Mouse (Mus musculus): ENCODE measurements around the gene Ptpn5.
A peak's percentile ranks its signal among the peaks of the same experiment; 100 is the strongest.

Gene Ptpn5

DNA sequence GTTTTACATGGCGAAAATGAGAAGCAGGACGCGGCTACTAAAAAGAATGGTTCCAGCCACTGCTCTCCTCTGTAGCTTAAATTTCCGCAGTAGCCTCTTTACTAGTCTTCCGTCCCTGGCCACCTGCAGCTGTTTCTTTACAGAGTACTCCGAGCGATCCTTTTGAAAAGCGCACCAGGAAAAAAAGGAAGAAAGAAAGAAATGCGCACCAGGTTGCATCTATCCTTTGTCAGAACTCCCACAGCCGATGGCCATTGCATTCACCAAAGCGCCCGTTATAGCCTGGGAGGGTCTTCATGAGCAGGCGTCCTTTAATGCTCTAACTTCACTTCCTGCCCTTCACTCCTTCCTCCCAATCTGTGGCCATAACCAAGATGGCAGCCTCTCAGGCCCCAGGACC is at the start of gene Ptpn5:
Ptpn5 (minus strand) TSS at position 354 of the 400 bp plus-strand sequence.
- no peak for DNase-seq (ENCODE audit: low read depth, low spot score)

DNA sequence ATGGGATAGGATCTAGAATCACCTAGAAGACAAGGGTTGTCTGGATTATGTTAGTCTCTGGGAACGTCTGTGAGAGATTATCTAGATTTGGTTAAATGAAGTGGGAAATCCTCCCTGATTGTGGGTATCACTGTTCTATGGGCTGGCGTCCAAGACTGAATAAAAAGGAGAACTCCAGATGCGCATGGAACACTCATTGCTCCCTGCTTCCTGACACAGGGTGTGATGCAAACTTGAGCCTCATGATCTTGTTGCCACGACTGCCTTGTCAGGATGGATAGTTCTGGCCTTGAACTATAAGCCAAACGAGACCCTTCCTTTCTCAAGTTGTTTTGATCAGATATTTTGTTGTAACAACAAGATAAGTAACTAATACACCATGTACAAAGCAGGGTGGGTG is 37.3 kb upstream of the Ptpn5 start:
- no peak for DNase-seq (ENCODE audit: low read depth, low spot score)

DNA sequence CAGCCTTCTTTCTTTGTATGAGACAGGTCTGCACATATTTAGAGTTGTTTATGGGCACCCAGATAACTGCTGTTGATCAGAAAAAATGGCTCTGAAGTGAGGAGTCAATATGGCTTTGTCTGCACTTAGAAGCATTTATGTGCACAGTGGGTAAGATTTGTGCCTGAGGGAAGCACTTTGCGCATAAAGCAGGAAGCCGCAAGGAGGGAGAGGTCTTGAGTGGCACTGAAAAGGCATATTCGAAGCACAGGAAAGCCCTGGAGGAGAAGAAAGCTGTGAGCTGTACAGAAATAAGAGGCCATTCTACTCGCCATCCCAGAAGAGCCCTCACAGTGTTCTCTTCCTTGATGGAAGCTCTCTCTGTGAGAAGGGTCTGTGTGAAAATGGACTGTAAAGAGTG is 31.5 kb upstream of the Ptpn5 start:
- no peak for DNase-seq (ENCODE audit: low read depth, low spot score)

DNA sequence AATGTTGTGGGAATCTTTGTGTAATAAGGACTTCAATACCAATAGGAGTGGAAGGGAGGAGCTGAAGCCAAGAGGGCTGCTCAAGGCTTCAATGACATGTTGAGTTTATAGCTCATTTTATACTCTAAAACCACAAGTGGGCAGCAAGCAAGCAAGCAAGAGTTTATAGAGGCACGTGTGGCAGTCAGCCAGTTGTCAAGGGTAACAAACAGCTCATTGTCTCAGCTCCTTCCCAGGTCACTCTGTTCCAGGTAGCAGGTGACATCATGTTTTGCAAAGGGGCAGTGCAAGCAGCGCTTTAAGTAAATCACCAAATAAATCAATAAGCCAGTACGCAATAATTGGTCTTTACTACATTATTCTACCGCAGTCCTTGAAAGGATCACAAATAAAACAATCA is 29.7 kb upstream of the Ptpn5 start:
- no peak for DNase-seq (ENCODE audit: low read depth, low spot score)

DNA sequence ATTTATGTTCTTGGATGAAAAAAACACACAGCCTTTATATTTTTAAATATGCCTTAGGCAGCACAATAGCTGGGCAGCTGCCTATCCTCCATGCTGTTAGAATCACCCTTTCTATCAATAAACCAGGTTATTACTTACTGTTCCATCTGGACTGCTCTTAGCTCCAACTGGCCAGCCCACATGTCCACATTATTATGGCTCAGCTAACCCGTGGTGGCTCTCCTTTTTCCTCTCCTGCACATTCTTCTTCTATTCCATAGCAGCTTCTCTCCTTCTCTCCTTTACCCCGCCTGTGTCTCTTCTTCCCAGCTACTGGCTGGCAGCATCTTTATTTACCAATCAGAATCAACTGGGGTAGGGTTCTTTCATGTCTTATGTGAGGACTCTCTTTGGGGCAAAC is 25.0 kb upstream of the Ptpn5 start:
- DNase-seq (ENCODE audit: low read depth, low spot score) = no peak

DNA sequence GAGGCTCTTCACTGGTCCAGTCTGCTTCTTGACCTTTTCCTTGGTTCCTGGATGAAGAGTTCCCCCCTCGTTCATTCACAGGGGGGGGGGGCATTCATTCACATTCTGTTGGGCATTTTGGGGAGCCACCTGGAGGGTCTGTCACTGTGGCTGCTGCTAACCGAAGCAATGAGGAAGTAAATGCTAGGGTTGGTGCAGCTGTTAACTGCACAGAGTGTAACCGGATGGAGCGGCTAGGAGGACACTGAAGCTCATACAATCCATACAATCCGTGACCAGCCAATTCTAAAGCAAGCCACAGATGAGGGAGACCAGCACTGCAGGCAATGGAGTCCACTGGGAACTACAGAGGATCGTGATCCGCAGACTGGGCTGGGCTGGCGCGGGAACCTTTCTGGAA is 24.3 kb upstream of the Ptpn5 start:
- peak; percentile 33 for DNase-seq (ENCODE audit: low read depth, low spot score)

DNA sequence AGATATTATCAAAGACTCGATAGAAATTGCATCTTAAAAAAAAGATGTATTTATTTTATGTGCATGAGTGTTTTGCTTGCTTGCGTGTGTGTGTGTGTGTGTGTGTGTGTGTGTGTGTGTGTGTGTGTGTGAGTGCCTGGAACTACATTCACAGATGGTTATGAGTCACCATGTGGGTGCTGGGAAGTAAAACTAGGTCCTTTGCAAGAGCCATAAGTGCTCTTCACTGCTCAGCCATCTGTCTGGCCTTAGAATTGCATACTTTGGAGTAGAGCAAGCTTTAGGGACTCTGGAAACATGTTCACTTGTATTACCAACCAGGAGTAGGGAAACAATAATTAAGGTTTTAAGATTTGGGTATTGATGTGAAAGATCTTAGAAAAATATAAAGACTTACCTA is 22.4 kb upstream of the Ptpn5 start:
- no peak for DNase-seq (ENCODE audit: low read depth, low spot score)

DNA sequence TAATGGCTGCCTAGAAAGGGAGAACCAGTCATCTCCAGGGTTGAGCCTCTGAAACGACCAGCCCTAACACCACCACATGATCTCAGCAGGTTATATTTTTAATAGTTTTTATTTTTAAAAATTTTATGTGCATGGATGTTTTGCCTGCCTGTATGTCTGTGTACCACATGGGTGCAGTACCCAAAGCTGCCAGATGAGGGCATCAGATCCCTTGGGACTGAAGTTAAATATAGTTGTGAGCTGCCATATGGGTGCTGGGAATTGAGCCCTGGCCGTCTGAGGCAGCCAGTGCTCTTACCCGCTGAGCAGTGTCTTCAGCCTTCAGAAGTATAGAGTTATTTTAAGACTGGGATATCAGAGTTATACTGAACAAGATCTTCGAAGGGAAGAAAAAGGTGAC is 21.9 kb upstream of the Ptpn5 start:
- peak; percentile 18 for DNase-seq (ENCODE audit: low read depth, low spot score)

DNA sequence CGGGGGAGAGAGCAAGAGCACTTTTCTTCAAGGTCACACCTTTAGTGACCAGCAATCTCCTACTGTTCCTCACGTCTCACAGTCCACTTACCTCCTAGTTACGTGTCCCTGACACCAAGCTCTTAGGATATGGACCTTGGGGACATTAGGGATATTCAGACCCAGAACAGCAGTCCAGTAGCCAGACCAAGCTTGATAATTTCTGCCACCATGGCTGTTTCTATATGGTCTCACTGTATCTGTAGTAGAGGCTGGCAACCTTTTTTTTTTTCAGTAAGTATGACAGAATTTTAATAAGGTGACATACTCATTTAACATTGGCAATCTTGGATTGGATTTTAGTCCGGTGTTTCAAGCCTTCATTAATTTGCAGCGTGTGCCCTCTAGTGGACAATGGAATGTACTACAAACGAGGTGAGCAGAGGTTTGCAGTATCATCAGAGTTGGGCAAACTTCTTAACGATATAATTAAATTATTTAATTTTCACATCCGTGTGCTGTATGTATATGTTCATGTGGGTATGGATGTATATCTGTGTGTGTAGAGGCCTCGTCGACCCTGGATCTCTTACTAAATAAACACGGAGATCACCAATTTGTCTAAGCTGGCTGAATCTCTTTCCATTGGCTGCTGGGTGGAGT is 17.1 kb upstream of the Ptpn5 start:
- DNase-seq (ENCODE audit: low read depth, low spot score) = peak; percentile 57

DNA sequence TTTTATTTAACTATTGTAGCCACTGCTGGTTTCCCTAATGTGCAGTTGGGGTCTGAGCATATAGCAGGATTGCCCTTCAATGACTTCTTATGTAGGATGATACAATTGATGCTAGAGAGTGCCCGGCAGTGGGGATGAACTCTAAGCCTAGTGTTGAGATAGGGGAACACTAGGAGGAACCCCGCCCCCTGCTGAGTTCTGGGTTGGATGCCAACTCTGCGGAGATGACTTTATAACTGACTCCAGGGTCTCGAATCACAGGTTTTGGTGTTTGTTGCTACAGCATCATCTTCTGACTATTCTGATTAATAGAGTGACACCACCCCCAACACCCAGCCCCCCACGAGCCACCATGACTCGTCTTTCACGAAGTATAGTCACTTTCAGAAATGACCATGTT is 14.8 kb upstream of the Ptpn5 start:
- no peak for DNase-seq (ENCODE audit: low read depth, low spot score)

DNA sequence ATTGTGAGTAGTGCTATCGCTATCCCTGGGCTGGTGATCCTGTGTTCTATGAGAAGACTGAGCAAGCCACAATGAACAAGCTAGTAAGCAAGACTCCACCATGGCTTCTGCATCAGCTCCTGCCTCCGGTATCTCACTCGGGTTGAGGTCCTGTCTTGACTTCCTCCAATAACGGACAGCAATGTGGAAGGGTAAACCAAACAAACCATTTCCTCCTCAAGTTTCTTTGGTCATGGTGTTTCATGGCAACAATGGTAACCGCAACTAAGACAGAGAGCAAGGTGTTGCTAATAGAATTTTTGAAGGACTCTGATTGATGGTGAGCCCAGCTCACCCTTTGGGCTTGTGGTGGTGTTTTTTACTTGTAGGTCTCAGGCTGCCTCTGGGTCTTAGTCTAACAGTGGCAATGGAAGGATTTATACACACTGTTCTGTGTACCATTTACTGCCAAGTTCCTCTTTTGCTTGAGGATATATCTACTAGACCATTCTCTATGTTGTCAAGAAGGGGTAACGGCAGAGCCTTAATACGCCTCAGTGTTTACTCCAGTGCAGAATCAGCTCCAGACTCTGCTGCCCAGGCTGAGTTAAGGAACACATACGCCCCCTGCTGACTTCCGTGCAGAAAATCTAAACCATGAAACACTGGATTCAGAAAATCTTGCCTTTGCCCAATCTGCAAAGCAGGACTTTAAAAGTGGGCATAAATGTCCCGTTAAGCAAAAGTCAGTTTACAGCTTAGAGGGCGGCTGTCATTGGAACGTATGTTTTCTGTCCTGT is 12.7 kb upstream of the Ptpn5 start:
- peak; percentile 58 for DNase-seq (ENCODE audit: low read depth, low spot score)

DNA sequence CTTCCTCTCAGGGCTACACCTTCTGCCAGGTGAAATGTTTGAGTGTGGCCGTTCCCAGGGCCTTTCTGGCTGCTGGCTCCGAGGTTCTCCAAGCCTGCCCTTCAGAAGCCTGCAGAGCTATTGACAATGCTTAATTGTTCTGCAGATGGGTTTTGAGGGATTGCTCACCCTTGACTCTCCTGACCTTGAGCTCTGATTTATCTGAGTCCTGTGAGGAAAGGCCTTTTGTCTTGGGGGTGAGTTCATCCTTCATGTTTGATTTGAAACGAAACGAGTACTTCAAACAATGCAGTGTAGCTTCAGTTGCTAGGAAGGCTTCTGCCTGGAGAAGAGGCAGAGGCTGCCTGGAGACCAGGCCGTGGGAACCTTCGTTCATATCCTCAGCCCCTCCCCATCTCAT is 10.8 kb upstream of the Ptpn5 start:
- DNase-seq (ENCODE audit: low read depth, low spot score) = no peak

DNA sequence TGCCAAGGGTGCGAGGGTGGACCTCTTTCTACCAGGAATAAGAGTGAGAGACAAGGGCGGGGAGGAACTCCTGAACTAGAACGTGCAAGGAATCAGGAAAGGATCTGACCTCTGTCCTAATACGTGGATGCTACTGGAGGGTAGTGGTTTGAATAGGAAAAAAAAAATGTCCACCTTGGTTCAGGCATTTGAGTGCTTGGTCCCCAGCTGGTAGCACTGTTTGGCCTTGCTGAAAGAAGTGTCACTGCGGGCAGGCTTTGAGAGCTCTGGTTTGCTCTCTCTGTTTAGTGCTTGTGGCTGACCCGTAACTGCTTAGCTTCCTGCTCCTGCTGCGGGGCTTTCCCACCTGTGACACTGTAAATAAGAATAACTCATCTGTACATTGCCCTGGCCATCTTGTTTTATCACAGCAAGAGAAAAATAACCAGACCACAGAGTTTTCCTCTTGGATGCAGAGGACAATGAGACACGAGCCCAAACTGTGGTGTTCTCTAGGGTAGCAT is 6.4 kb upstream of the Ptpn5 start:
- no peak for DNase-seq (ENCODE audit: low read depth, low spot score)

DNA sequence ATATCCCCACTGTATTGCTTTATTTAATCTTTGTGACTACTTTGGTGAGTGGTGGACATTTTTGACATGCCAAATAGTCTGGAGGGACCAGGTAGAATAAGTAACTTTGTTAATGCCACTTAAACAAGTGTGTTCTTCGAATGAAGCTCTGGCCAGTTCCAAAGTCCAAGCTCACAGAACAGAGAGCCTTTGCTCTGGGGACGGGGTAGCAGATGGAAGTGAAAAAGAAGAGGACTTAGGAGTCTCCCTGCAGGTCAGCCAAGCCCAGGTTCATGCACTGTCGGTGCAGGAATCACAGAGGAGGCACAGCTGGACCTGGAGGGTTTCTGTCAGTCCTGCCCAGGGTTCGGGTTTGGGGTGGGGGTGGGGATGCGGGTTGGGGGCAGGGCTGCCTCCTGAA is 1.1 kb upstream of the Ptpn5 start:
- no peak for DNase-seq (ENCODE audit: low read depth, low spot score)

DNA sequence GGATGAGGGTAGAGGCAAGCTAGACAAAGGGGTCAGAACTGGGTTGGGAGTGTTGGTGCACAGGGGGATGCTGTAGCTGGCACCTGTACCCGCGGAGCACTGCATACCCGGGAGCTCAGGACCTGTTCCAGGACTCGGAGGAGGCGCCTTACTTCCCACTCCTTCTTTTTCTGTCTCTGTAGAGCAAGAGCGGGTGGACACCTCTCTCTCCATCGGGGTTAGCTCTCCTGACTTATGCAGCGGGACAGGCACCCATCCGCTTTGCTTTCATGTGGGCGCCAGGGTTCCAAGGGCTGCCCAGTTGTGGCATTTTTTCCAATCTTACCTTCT is 588 bp downstream of the Ptpn5 start:
- no peak for DNase-seq (ENCODE audit: low read depth, low spot score)

DNA sequence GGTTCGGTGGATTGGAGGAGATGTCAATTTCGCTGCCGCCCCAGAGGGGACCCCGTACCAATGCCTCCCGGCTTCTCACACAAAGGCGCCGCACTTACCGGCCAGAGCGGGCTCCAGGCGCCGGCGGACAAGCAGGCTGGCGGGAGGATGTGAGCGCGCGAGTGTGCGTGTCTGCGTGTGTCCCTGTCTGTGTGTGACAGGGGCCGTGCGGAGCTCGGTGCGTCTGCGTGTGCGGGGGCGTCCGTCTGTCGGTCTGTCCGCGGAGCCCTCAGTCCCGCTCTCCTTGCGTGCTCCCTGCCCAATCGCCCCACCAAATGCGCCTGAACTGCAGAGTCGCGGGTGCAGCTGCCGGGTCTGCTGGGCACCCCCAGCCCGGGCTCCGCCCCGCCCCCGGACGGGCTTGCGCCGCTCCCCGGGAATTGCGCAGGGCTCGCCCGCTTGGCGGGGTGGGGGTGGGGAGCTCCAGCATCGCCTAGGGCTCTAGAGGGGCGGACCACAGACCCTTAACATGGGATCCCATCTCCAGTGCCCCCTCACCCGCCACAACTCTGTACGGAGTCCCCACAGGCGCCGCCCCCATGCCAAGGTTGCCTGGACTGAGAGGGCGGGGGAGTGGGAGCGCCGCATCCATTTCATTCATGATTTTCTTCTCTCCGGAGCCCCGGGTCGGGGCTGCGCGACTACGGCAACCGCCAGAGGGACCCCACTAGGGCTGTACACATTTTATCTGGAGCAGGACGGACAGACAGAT is 1.1 kb downstream of the Ptpn5 start:
- DNase-seq (ENCODE audit: low read depth, low spot score) = no peak

DNA sequence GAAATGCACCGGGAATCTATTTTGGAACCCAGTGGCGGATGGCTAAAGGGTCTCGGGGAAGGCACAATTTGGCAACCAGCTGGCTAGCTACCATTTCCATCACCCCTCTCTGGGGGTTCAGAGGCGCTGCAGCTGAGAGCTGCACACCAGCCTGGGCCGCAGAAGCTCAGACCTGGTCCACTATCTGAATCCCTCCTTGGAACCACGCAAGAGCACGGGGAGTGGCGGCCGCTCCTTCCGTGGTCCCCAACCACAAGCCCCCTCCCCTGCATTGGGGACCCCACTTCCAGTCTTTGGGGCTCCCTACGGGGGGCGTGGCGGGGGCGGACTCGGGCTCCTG is 1.7 kb downstream of the Ptpn5 start:
- no peak for DNase-seq (ENCODE audit: low read depth, low spot score)

DNA sequence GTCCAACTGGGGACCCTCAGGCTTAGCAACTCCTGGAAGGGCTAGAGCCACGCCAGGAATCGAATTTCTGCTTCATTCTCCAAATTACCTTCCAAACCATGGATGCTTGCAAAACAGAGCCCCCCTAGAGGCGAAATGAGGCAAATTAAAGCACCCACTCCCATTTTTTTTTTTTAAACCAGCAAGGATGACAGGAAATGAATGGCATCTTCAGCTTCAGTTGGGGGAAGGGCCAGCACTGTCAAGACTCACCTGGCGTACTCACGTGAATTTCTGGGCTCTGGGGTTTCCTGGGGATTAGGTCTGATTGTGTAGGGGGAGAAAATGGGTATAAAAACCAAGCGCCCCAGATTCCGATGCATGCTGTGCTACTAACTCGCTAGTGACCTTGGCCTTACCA is 2.2 kb downstream of the Ptpn5 start:
- DNase-seq (ENCODE audit: low read depth, low spot score) = no peak

DNA sequence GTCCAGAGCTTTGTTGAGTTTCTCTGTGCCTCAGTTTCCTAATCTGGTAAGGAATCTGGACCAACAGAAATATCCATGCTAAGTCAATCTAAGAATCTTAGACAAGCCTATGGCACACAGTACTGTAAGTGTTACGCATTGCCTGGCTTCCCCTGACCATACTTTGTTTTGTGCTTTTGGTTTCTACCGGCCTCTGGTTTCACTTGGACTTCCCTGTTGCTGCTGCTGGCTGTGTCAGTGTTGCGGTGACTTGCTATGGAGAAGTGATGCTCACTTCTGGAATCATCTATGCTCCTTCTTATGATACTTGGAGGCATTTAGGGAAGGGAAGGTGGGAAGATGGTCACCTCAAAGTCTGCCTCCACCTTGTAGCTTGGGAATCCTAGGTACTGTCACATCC is 11.5 kb downstream of the Ptpn5 start:
- DNase-seq (ENCODE audit: low read depth, low spot score) = peak; percentile 67

DNA sequence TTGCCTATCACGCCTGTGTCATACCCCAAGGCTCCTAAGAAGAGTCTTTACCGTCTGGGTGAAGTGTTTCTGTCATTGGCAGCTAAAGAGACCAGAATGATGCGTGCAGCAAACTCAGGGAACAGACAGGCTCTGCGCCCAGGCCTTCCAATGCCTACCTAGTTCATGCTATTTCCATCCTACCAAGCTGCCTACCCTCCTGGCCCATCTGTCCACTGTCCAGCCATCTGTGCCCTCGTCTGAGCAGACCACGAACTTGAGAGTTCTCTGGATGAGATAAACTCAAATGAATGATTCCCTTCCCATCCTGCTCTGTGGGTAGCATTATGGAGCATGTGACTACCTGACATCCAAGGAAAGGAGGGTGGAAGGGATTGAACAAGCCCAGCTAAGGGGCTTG is 16.8 kb downstream of the Ptpn5 start:
- DNase-seq (ENCODE audit: low read depth, low spot score) = no peak

DNA sequence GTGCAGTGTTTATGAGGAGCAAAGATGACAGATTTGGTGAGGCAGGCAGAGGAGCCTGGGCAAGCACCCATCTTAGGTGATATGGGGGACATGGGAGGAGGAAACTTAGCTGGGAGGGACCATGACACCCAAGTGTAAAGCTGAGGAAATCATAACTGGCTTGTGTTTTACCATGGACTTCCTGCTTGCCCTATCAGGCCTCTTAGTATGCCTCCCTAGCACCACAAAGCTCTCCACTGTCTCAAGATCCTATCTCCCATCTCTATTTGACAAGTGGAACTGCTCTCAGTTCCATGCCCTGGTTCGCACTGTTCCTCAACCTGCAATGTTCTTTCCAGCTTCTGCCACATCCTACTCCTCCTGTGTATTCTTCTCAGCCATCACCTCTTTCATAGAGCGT is 18.0 kb downstream of the Ptpn5 start:
- DNase-seq (ENCODE audit: low read depth, low spot score) = no peak

DNA sequence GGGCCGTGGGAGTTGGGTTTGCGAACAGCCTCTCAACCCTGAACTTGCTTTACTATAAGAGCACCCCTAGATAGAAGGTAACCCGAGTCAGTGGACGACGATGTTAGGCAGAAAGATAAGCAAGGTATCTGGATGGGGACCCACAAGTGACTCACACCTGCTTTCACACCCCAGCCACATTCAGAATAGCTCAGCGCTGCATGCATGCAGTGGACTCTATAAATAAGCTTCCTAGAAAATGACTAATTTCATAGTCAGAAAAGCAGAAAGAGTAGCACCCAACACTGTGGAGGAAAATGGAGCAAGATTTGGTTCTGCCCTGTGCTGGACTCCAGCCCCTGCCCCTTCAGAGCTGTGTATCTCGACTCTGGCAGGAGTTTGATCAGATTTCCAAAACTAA is 20.1 kb downstream of the Ptpn5 start:
- DNase-seq (ENCODE audit: low read depth, low spot score) = no peak

DNA sequence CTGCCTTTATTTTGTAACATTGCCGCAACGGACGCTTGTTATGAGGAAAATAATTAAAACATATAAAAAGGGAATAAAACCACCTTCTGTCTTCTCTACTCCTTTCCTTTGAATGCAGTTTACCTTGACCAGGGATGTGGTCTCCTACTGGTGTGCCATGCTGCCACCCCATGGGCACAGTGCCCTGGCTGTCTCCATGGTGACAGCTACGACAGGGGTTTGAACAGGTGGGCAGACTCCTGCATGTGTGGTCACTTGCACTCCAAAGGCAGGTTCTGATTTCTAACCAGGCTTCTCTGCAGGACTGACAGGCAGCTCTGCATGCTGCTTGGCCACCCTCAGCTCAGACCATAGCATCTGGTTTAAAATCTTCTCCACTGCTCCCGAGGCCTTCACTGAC is 21.4 kb downstream of the Ptpn5 start:
- DNase-seq (ENCODE audit: low read depth, low spot score) = no peak

Data from A20 (cell line).